Mouse (Mus musculus): ENCODE measurements around the gene Zfp1.

The Zfp1 gene

DNA sequence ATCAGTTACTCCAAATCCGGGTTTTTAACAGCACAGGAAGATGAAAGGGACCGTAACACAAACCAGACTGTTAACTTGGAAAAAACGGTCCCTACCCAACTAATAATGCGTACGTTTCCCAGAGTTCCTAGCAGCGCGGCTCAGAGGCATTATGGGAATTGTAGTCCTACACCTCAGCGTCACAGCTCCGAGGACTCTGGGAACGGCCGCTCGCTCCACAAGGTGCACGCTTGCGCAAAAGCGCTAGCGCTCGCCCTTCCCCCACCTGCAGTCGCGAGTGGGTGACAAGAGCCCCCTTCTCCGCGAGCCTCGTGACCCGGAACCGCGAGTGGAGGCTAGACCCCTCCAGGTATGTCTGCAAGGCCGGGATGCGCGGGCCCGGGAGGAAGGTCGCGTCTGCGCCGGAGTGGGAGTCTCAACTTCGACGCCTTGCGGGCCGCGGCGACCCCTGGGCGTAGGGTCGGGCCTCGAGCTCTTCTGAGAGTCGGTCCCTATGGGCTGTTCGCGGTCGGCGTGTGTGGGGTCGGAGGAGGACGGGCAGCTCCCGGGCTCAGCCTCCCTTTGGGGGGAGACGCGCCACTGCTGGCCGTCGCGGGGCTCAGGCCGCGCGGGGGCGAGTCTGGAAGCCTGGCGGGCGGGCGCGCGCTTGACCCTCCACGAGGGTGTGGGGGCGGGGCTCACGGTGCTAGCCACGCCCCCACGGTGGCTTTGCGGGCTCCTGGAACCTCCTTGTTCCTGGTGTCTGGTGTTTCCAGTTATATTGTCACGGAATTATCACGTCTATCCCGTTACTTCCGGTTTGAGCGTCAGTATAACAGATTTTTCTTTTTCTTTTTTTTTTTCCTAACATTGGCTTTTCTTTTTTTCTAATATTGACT lies at the start of gene Zfp1:
Gene Zfp1, plus strand, starts transcription at position 138 of the 878 bp plus-strand sequence.
- DNase-seq (ENCODE audit: low read depth, low spot score) = peak; percentile 92

DNA sequence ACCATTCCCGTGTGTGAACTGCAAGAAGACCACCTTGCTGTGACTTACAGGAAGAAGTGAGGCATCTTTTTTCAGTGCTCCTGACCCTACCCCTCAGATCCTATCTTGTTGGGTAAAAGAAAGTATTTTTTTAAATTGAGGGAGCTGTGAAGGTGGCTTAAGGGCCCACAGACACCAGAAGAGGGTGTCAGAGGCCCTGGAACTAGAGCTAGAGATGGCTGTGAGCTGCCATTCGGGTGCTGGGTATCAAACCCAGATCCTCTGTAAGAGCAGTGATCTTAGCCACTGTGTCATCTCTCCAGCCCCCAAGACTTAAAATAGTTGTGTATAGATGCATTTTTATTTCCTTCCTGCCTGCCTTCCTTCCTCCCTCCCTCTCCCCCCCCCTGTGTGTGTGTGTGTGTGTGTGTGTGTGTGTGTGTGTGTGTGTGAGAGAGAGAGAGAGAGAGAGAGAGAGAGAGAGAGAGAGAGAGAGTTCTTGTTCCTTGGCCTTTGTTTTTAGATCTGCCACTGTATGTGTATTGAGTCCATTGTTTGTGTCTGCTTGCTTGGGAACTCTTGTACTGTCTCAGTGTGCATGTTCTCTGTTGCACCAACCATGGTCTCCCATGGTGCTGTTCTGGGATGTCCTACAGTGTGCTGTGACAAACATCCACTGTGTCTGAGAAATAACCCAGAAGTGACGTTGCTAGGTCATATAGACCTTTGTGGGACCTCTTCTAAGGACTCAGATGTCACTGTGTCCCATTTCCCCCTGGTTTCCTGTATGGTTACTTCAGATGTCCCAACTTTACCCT lies 49.0 kb upstream of the Zfp1 start:
- DNase-seq (ENCODE audit: low read depth, low spot score) = no peak

DNA sequence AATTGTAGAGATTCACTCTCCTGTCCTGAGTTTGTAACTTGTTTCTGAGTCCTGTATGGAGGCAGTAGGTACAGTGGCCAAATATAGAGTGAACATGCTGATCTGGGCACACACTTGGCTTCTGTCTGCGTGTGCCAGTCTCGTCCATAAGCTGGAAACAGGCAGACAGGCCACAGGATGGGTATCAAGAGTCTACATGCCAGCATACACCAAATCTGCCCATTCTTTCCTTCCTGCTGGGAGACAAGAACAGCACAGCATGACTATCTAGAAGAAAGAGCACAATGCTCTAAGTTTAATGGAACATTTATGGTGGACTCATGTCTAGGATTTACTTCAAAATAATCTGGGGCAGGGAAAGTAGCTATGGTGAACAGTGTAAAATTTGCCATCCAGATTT lies 48.2 kb upstream of the Zfp1 start:
- peak; percentile 28 for DNase-seq (ENCODE audit: low read depth, low spot score)

DNA sequence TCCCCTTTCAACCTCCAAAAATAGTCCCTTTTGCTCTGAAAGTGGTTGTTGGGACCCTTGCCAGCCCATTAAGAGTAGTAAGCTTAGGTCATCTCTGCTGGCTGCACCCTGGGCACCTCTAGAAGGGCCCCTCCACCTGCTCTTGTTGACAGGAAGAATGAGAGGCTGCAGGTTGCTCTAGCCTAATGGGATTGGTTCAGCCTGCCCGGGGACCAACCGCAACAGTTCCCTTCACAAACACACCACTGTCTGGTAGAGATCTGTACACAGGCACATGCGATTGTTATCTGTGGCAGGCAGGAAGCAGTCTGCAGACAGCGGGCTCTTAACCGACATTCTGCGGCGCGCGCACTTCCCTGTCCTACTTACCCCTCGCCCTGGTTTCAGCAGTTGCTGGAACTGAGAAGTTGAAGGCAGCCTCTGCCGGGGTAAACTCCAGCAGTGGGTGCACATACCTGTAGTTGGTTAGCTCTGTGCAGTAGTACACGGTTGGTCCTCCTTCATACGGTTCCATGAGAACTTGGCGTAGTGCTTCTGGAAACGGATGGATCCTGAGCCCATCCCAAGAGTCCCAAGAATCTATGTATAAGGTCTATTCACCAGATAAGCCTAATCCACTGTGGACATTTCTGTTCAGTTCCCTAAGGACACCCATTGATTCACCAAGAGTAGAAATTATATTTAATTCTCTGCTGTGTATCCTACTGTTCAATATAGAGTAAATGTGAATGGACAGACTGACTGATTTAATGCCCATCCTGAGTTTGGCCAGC lies 47.3 kb upstream of the Zfp1 start:
- peak; percentile 39 for DNase-seq (ENCODE audit: low read depth, low spot score)

DNA sequence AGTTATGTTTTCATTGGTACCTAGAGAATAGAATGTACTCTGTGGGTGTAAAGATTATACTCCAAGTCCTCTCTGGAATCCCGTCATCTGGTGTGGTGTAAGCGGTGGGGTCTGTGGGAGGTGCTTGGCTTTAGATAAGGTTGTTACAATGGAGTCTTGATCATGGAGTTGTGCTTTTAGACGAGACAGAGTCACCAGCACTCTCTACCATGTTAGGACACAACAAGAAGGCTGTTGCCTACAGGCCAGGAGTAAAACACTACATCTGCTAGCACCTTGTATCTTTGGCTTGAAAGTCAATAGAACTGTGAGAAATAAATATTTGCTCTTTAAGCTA lies 46.7 kb upstream of the Zfp1 start:
- DNase-seq (ENCODE audit: low read depth, low spot score) = no peak

DNA sequence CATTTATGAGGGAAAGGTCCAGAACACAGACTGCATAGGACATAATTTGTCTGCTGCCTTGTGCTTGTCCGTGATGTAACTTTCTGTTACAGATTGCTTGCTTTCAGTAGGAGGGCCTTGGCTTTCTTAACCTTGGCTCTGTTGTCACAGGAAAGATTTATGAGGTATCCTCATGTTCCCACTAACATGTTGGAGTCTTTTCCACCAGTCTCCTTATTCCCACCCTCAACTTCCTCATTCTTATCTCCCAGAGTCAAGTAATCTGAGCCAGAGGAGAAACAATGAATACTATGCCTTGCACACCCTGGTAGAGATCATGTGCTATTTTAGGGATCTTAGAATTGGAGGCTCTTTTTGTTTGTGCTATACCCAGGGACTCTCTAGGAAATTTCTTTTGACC lies 45.9 kb upstream of the Zfp1 start:
- peak; percentile 61 for DNase-seq (ENCODE audit: low read depth, low spot score)

DNA sequence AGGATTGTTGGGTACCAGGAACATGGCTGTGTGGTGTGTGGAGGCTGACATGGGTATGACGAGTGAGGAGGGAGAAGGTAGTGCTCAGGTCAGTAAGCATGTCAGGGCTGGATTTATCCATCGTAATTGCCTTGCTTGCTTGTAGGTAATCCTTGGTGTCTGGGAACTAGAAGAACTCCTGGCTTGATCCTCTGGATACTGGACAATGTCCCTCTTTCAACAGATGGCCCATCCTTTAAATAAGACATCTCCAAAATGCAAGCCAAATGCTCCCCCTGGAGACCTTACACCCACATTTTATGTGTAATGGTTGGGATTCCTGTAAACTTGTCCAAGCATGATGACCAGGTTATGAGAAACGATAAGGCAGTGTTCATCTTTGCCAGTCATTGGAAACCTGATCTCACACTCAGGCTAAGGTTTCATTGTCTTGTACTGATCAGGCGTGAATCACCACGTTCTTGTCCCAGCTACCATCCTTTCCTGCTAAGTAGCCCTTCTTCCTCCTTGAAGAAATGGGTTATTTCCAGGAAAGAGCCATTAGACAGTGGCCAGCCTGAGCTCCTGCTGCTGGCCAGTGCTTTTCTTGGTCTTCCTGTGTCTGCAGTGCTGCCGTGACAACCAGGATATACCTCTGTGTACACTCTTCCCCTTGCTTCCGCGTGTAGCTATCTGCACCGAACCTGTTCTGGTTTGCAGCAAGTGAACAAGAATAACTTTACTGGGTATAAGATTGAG lies 43.3 kb upstream of the Zfp1 start:
- DNase-seq (ENCODE audit: low read depth, low spot score) = no peak

DNA sequence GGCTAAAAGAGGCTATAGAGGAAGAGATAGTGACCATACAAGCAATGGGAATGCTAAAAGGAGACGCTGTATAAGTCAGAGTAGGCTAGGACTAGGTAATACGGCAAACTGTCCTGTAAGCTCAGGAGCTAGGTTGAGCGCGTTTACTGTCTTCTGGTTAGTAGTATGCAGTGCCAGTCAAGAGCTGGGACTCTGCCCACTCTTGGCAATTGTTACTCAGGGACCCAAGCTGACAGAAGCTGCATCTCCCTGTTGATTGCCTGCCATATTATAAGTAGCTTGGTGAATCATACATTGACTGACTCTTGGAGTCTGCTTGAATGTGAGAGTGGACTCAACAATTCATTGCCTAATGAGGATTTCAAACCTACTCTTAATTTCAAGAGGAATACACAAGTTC lies 41.2 kb upstream of the Zfp1 start:
- no peak for DNase-seq (ENCODE audit: low read depth, low spot score)

DNA sequence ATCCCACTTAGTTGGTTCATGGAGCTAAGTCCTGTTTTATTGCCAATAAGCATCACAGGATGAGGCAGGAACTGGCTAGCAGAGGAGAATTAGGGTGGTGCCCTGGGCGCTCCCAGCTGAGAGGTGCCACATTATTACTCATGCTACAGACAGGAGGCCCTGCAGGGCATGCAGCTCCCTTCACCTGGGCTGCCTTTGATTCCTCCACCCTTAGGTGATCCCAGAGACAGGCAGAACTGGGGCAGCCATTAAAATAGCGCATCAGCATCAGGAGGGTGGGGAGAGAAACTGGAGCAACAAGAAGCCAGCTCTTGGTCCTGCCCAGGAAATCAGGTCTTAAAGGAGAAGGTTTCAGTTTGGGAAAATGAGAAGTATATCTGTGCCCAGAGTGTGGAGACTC lies 38.2 kb upstream of the Zfp1 start:
- DNase-seq (ENCODE audit: low read depth, low spot score) = no peak

DNA sequence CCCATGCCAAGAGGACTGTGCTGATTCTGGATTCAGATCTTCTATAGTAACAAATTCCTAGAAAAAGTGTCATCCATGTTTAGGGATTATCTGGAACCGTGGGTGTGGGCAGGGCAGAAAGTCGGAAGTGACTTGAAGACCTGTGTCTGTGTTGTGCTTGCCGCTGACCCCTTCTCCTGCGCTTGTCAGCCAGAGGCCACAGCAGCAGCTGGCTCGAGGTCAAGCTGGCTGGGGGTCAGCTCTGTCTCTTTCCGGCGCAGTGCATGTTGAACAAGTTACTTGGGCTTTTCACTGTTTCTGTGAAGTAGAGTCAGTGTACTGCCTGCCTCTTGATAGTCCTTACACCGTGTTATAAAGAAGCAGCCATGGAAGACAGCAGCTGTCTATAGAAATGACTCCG lies 36.2 kb upstream of the Zfp1 start:
- no peak for DNase-seq (ENCODE audit: low read depth, low spot score)

DNA sequence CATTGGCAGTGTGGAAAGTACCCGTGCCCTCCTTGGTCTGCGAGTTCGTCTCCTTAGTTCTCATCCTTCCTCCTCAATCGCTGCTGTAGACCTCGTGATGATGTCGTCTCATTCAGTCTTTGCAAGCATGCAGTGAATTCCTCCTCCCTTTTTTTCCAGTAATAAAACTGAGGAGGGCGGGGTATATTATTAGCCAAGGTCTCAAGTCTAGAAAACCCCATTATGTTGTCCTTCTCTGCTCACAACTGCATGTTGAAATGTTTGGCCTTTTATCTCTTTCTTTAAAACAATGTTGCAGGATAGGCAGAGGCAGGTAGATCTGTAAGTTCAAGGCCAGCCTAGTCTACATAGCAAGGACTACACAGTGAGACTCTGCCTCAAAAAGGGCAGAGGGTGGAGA lies 35.8 kb upstream of the Zfp1 start:
- DNase-seq (ENCODE audit: low read depth, low spot score) = no peak

DNA sequence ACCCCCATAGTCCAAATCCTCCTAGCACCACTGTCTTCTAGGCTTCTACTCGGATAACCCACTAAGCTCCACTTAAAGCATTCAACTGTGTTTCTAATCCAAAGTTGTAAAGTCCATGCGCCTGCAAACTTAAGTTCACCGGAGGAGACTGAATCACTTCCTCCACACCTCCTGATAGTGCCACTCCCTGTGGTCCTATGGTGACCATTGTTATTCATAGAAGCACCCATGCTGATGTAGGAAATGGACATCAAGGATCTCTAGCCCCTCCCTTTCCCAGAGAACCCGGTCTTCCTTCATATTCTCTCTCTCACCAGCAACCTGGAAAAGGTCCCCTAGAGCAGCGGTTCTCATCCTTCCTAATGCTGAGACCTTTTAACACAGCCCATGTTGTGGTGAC lies 30.0 kb upstream of the Zfp1 start:
- no peak for DNase-seq (ENCODE audit: low read depth, low spot score)

DNA sequence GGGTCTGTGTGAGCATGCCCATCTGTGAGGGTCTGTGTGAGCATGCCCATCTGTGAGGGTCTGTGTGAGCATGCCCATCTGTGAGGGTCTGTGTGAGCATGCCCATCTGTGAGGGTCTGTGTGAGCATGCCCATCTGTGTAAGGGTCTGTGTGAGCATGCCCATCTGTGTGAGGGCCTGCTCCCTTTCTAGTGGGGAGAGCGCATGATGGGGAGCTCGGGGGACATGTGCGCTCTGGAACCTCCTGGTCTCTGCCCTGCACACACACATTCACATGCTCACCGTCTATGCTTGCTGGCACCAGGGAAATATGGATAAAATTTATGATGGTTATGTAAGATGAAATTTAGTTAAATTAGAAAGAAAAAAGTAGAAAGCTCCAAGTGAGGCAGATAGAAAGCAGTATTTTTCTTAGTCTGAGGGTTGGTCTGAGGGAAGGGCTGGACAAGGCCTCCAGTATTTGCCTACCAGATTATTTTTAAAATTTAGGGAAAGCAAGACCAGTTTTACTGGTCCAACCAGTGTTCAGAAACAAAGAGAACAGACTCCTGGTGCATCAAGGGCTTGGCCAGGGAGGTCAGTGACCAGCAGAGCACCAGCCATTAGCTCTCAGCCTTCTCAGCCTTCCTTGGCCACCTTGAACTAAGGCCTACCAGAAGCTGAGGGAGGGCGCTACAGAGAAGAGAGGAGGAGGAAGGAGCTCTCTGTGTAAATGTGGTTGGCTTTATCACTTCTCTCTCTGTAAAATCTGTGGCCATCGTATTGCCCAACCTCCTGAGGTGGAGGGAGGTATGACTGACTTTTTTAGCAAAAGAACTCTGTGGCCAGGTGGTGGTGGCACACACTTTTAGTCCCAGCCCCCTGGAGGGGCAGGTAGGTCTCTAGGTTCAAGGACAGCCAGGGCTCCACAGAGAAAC lies 28.2 kb upstream of the Zfp1 start:
- no peak for DNase-seq (ENCODE audit: low read depth, low spot score)

DNA sequence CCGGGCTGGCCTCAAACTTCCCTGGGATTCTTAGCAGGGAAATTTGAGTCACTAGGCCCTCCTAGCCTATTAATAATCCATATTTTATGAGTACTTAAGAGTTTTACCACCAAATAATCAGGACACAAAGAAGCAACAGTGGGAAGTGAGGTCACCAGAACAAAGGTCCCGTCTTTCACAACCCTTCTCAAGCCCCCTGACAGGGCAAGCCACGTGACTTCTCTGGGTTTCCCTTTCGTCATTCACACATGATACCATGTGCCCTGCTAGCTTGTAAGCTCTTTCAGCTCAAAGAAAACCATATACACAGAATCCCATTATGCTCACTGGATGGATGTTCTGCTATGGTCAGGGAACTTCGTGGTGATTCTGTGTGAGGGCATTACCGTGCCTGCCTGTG lies 25.4 kb upstream of the Zfp1 start:
- DNase-seq (ENCODE audit: low read depth, low spot score) = no peak

DNA sequence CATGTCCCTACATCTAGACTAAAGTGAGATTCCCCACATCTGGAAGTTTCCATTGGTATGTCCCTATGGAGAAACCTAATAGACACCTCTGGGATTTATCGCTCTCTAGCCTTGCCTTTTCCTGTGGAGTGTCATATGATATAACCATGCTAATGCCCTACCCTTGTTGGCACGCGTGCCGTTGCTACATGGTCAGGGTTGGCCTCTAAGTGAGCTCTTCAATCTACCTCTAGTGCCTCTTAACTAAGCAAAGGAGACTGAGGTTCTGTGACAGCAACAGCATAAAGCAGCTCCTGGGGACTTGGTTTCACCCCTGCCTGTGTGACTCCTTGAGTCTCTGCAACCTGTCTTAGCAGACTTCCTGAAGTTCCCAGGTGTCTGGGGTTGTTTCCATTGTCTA lies 24.9 kb upstream of the Zfp1 start:
- no peak for DNase-seq (ENCODE audit: low read depth, low spot score)

DNA sequence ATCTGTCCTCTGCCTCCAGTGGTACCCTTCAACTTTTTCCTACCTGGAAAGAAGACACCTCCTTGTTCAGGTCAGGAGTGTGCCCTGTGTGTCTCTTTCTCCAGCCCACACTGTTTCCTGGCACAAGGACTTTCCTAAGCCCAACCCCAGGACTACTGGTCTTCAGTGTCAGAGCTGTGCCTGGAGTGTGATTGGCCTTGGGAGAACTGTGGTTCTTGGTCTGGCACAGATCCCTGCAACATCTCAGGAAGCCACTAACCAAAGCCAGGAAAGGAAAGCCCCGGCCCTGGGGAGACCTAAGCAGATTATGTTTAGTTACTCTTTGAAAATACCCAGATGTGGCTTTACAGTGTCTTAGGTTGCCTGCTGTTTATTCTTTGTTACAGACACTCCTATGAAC lies 23.3 kb upstream of the Zfp1 start:
- DNase-seq (ENCODE audit: low read depth, low spot score) = no peak

DNA sequence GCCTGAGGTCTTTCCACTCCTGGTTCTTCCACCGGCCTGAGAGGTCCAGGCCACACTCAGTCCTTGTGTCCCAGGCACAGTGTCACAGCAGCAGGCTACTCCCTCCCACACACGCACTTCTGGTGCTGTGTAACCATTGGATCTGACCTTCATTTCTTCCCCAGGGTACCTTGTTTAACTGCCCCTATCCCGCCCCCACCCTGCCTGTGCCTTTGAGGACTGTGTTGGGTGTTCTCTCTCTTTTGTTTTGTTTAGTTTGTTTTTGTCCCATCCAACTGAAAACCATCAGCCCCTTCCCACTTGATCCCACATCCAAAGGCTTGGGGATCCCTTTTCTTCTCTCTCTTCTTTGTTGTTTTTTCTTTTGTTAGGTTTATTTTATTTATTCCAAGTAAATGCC lies 21.1 kb upstream of the Zfp1 start:
- DNase-seq (ENCODE audit: low read depth, low spot score) = no peak

DNA sequence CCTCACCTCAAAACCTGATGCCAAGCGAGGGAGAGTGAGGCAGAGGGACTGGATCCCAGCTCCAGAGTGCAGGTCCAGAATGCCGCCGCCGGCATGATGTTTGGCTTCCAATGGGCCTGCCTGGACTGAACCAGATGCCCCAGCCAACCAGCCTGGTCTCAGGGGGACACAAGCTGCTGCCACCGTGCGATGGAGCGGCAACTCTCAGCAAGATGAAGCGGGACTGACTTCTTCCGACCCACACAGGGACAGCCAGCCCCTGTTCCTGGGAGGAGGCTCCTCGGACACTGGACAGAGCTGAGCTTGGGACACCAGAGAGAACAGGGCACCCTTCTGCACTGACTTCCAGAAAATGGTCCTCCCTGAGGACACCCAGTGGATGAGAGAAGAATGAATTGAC lies 20.6 kb upstream of the Zfp1 start:
- DNase-seq (ENCODE audit: low read depth, low spot score) = no peak

DNA sequence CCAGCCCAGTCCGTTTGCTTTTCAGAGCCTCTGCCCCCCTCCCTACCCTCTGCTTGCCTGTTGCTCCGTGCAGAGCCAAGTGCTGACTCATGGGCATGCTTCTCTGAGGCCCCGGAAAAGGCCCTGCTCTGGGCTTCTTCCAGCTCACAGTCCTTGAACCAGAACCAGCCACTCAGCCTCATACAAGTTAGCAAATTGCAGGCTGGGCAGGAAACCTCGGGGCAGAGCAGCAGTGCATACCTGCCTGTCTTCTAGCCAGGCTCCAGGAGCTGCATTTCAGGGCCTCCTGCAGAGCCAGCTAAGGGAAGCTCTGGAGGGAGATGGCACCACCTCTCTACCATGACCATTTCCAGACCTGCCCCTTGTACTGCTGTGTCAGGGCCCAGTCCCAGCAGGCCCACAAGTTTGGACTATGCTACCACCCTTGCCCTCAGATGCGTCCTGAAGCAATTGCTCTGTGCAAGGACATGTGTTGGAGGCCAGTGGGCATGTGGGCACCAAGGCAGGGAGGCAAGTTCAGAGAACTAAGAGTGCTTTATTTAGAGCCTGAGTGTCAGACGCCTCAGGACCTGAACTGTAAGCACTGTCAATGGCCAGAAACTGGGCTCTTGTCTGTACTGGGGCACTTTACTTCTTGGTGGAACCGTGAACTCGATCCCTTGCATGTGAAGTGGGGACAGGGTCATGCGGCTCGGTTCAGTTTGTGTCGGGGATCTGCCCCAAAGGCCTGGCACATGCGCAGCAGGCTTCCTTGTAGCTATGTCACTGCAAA lies 18.9 kb upstream of the Zfp1 start:
- DNase-seq (ENCODE audit: low read depth, low spot score) = peak; percentile 87

DNA sequence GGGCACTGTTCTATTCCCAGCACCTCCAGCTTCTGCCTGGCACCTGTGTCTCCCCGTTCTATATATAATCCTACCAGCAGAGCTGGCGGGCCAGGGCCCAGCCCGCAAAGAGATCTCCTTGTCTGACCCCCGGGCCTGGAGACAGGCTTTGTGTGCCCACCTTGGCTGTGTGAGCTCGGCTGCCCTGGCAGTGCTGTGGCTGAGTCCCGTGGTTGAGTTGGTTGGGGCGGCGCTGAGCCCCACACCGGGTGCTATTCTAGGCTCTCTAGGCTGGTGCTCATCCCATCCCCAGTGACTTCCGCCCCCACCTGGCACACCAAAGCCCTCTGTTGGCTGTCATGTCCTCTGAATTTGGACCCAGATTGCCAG lies 18.4 kb upstream of the Zfp1 start:
- DNase-seq (ENCODE audit: low read depth, low spot score) = peak; percentile 95
